Mouse (Mus musculus): Measurements from ENCODE around the gene Pclo. TPM values are rescaled to one million over a fixed set of nuclear protein-coding genes. Genes with fewer than 3 reads are reported as not detected.
"Not testable (repeated sequence)": the region's sequence is repeated elsewhere in the genome, so short reads cannot be mapped to it uniquely, and the experiment has no call there.

The Pclo gene
- 0.42 TPM in 2 replicates for total RNA-seq (2012; rRNA removed)
- 1 to 10 TPM in 1 of 2 experiments, not detected in 1; 1.0 TPM for polyA plus RNA-seq (2012; ENCODE audit: insufficient read depth in 1 of 2, insufficient read length in 2 of 2, low read depth in 1 of 2, low replicate concordance in 2 of 2, missing spikeins in 1 of 2)

- Histone ChIP-seq H3K4me1 (ENCODE audit: control insufficient read depth in 1 of 2, insufficient read depth in 2 of 2, low read length in 2 of 2) (no peaks in the 10 kb centered on the region), H3K27ac (ENCODE audit: control insufficient read depth, low read depth, low read length) (no peak within 1 kb of the TSS), H3K36me3 (ENCODE audit: control insufficient read depth in 1 of 2, insufficient read depth in 2 of 2, low read length in 2 of 2) (no peaks in the 10 kb centered on the region), H3K9me3 (replicated peaks; ENCODE audit: insufficient read depth, low read length) (no peaks in the 10 kb centered on the region), H3K27me3 (ENCODE audit: control insufficient read depth in 1 of 2, insufficient read depth in 2 of 2, low read length in 2 of 2) (no peaks in the 10 kb centered on the region), H3K4me3 (ENCODE audit: control insufficient read depth in 1 of 2, insufficient read depth in 1 of 2, low read depth in 2 of 2, low read length in 2 of 2) (no peak within 1 kb of the TSS), H3K79me2 (ENCODE audit: control insufficient read depth, insufficient read depth, low read length, poor library complexity) (no peaks in the 10 kb centered on the region), H3K9ac (ENCODE audit: control insufficient read depth, low read depth, low read length, poor library complexity, severe bottlenecking) (no peak within 1 kb of the TSS)
- TF ChIP-seq HCFC1 (IDR thresholded peaks at IDR 0.05; ENCODE audit: low read depth, low read length), result no peak
- TF ChIP-seq CTCF (IDR thresholded peaks at IDR 0.05 in 2 of 3, conservative IDR thresholded peaks at IDR 0.05 in 1 of 3; ENCODE audit: control insufficient read depth in 1 of 3, insufficient read depth in 1 of 3, low read depth in 2 of 3, low read length in 3 of 3, poor library complexity in 1 of 3, severe bottlenecking in 1 of 3), result no peak
- no peak for TF ChIP-seq NRF1 (IDR thresholded peaks at IDR 0.05; ENCODE audit: insufficient read depth, low read depth, low read length, poor library complexity, severe bottlenecking)
- TF ChIP-seq TAL1 (IDR thresholded peaks at IDR 0.05; ENCODE audit: low read length), result no peak
- no peak for TF ChIP-seq BHLHE40 (IDR thresholded peaks at IDR 0.05; ENCODE audit: borderline replicate concordance, low read depth, low read length)
- no peak for TF ChIP-seq TBP (IDR thresholded peaks at IDR 0.05; ENCODE audit: low read depth, low read length)
- TF ChIP-seq RAD21 (IDR thresholded peaks at IDR 0.05; ENCODE audit: low read depth, low read length), result no peak
- no peak for TF ChIP-seq MAFK (IDR thresholded peaks at IDR 0.05; ENCODE audit: borderline replicate concordance, low read depth, low read length)
- no peak for TF ChIP-seq KAT2A (conservative IDR thresholded peaks at IDR 0.05; ENCODE audit: low read depth, low read length)
- TF ChIP-seq E2F4 (IDR thresholded peaks at IDR 0.05; ENCODE audit: borderline replicate concordance, low read depth, low read length), result no peak
- no peak for TF ChIP-seq ZC3H11A (IDR thresholded peaks at IDR 0.05; ENCODE audit: low read depth, low read length)
- TF ChIP-seq NELFE (IDR thresholded peaks at IDR 0.05; ENCODE audit: low read depth, low read length), result no peak
- TF ChIP-seq ZNF384 (IDR thresholded peaks at IDR 0.05; ENCODE audit: low read depth, low read length), result no peak
- no peak for TF ChIP-seq GABPA (IDR thresholded peaks at IDR 0.05; ENCODE audit: low read depth, low read length)
- no peak for TF ChIP-seq POLR2A (IDR thresholded peaks at IDR 0.05; ENCODE audit: control insufficient read depth in 1 of 2, insufficient read depth in 1 of 2, low read depth in 1 of 2, low read length in 2 of 2, poor library complexity in 1 of 2)
- TF ChIP-seq POLR2AphosphoS5 (IDR thresholded peaks at IDR 0.05; ENCODE audit: borderline replicate concordance, low read depth, low read length), result no peak
- TF ChIP-seq MYC (IDR thresholded peaks at IDR 0.05; ENCODE audit: low read depth, low read length), result no peak
- no peak for DNase-seq (ENCODE audit: low read depth, low spot score)
These were observed at the start of gene Pclo for GRCm38 (mm10) chr5:14514631-14515523. TSS of gene Pclo (plus strand) at chr5:14514918.

- not testable (repeated sequence) for DNase-seq (ENCODE audit: low read depth, low spot score); H3K79me2 ChIP-seq (ENCODE audit: control insufficient read depth, insufficient read depth, low read length, poor library complexity); H3K27ac ChIP-seq (ENCODE audit: control insufficient read depth, low read depth, low read length); H3K4me1 ChIP-seq (ENCODE audit: control insufficient read depth in 1 of 2, insufficient read depth in 2 of 2, low read length in 2 of 2); H3K9me3 ChIP-seq (replicated peaks; ENCODE audit: insufficient read depth, low read length); H3K4me3 ChIP-seq (ENCODE audit: control insufficient read depth in 1 of 2, insufficient read depth in 1 of 2, low read depth in 2 of 2, low read length in 2 of 2); H3K9ac ChIP-seq (ENCODE audit: control insufficient read depth, low read depth, low read length, poor library complexity, severe bottlenecking); H3K36me3 ChIP-seq (ENCODE audit: control insufficient read depth in 1 of 2, insufficient read depth in 2 of 2, low read length in 2 of 2); H3K27me3 ChIP-seq (ENCODE audit: control insufficient read depth in 1 of 2, insufficient read depth in 2 of 2, low read length in 2 of 2)
These were observed 20.3 kb upstream of the Pclo start for GRCm38 (mm10) chr5:14494431-14494830.
